Mouse (Mus musculus) forebrain, embryonic 16.5 days (tissue): ENCODE results near the gene Insl3. TPM values are rescaled to one million over a fixed set of nuclear protein-coding genes. Genes with fewer than 3 reads are reported as not detected.
"Not testable (repeated sequence)": the region's sequence is repeated elsewhere in the genome, so short reads cannot be mapped to it uniquely, and the experiment has no call there.

Experiments used
- ATAC-seq: fragments of 200-750 bp; cut with Nextera tagmentation; 2 replicates; pipeline ENCODE4 v1.8.0; 2017; ENCODE audit warnings: mild to moderate bottlenecking, moderate library complexity
- H3K27ac ChIP-seq: fragments of 300-500 bp; sonication (generic); 2 replicates; pipeline ENCODE4 v1.5.1; 2014; ENCODE audit warnings: low read length, control low read depth
- H3K27me3 ChIP-seq: fragments of 300-500 bp; sonication (generic); replicated peaks from 2 replicates; pipeline ENCODE4 v1.6.1; 2014; ENCODE audit warnings: low read length; ENCODE audit not compliant: control insufficient read depth, insufficient read depth
- H3K36me3 ChIP-seq: fragments of 300-500 bp; sonication (generic); 2 replicates; pipeline ENCODE4 v1.6.1; 2014; ENCODE audit not compliant: control insufficient read depth, insufficient read depth
- H3K4me1 ChIP-seq: fragments of 300-500 bp; sonication (generic); replicated peaks from 2 replicates; pipeline ENCODE4 v1.6.1; 2014; ENCODE audit warnings: low read length; ENCODE audit not compliant: control insufficient read depth, insufficient read depth
- H3K4me2 ChIP-seq: fragments of 300-500 bp; sonication (generic); 2 replicates; pipeline ENCODE4 v1.6.1; 2014; ENCODE audit warnings: mild to moderate bottlenecking, low read length, control low read depth
- H3K4me3 ChIP-seq: fragments of 300-500 bp; sonication (generic); replicated peaks from 2 replicates; pipeline ENCODE4 v1.5.1; 2014; ENCODE audit warnings: mild to moderate bottlenecking, low read length, control low read depth
- H3K9ac ChIP-seq: fragments of 300-500 bp; sonication (generic); replicated peaks from 2 replicates; pipeline ENCODE4 v1.6.1; 2014; ENCODE audit warnings: low read depth, low read length, control low read depth
- H3K9me3 ChIP-seq: fragments of 300-500 bp; sonication (generic); 2 replicates; pipeline ENCODE4 v1.6.1; 2016; ENCODE audit warnings: low read length; ENCODE audit not compliant: control insufficient read depth
- WGBS: fragments of 180-500 bp; shearing (Covaris S2); extraction: QIAGEN DNeasy Blood & Tissue Kit; methylation state at CpG from one replicate; pipeline ENCODE4 v1.1.7; 2014; 5-methylcytosine and 5-hydroxymethylcytosine counted together
- polyA plus RNA-seq: library from polyadenylated mRNA; unstranded; fragments of >200 nt; fragmentation: Nextera tagmentation; extraction: Ambion mirVana; gene quantifications from 2 replicates; pipeline ENCODE4 v1.2.1, GENCODE M21; 2015

Insl3 gene
- polyA plus RNA-seq, 1 experiment from 2014 or later, result not detected

GRCm38 (mm10) chr8:71701414-71702086 lies 12.5 kb downstream of the Insl3 start, which contains the start of gene B3gnt3:
B3gnt3 (minus strand) TSS chr8:71701789.
- peaks cover 49% of the 10 kb centered on the region for H3K27me3 ChIP-seq
- WGBS, result 16% methylated on average over 32 of the region's 34 CpGs

GRCm38 (mm10) chr8:71702087-71702432 lies 13.0 kb downstream of the Insl3 start:
- 0 out of 2 replicates have a peak, but pooled peaks cover 2% of the 10 kb centered on the region for H3K4me1 ChIP-seq
- H3K9me3 ChIP-seq, result no peaks in the 10 kb centered on the region
- no peak overlapping the region for H3K9ac ChIP-seq
- no peaks in the 10 kb centered on the region for H3K36me3 ChIP-seq
- H3K27me3 ChIP-seq, result peaks cover 44% of the 10 kb centered on the region
- no peak overlapping the region for H3K4me3 ChIP-seq
- ATAC-seq, result no peak
- WGBS, result 31% methylated on average over 4 of the region's 4 CpGs
- no peak overlapping the region for H3K27ac ChIP-seq
- no peak overlapping the region for H3K4me2 ChIP-seq

More at GRCm38 (mm10) chr8:71701414-71702086, 12.5 kb downstream of the Insl3 start, which contains the start of gene B3gnt3:
- H3K4me1 ChIP-seq, result 0 out of 2 replicates have a peak, but pooled peaks cover 2% of the 10 kb centered on the region
- no peak within 1 kb of the TSS for H3K27ac ChIP-seq
- H3K9me3 ChIP-seq, result no peaks in the 10 kb centered on the region
- ATAC-seq, result no peak
- H3K36me3 ChIP-seq, result no peaks in the 10 kb centered on the region
- H3K9ac ChIP-seq, result no peak within 1 kb of the TSS
- 0 out of 2 replicates have a peak within 1 kb of the TSS, but pooled peaks have one; percentile 0 for H3K4me3 ChIP-seq
- peak within 1 kb of the TSS; percentile 8; the same call in 1 of the 2 replicates for H3K4me2 ChIP-seq

GRCm38 (mm10) chr8:71702923-71703322 lies 13.9 kb downstream of the Insl3 start:
- Histone ChIP-seq H3K36me3 (no peaks in the 10 kb centered on the region), H3K27me3 (peaks cover 43% of the 10 kb centered on the region), H3K4me2 (no peak overlapping the region), H3K4me3 (no peak overlapping the region), H3K9ac (no peak overlapping the region), H3K9me3 (no peaks in the 10 kb centered on the region), H3K27ac (no peak overlapping the region), H3K4me1 (0 out of 2 replicates have a peak, but pooled peaks cover 2% of the 10 kb centered on the region)
- 82% methylated on average over 3 of the region's 3 CpGs for WGBS
- no peak for ATAC-seq

- not testable (repeated sequence) for H3K27ac ChIP-seq, H3K4me1 ChIP-seq, ATAC-seq, H3K9ac ChIP-seq, H3K4me3 ChIP-seq, H3K4me2 ChIP-seq, H3K9me3 ChIP-seq, H3K36me3 ChIP-seq
- H3K27me3 ChIP-seq, result peaks cover 40% of the 10 kb centered on the region
These were observed 14.4 kb downstream of the Insl3 start for GRCm38 (mm10) chr8:71703400-71703799.

- Histone ChIP-seq H3K36me3 (peaks cover 3% of the 10 kb centered on the region; the same call in 1 of the 2 replicates), H3K27ac (no peak overlapping the region), H3K4me3 (no peak overlapping the region), H3K9me3 (no peaks in the 10 kb centered on the region), H3K4me2 (no peak overlapping the region), H3K4me1 (peaks cover 4% of the 10 kb centered on the region; the same call in 1 of the 2 replicates), H3K9ac (no peak overlapping the region), H3K27me3 (peaks cover 8% of the 10 kb centered on the region)
- ATAC-seq, result no peak
- WGBS, result 34% methylated on average over 8 of the region's 8 CpGs
These were observed 18.9 kb downstream of the Insl3 start for GRCm38 (mm10) chr8:71707874-71708273.

GRCm38 (mm10) chr8:71709134-71709799 lies 20.3 kb downstream of the Insl3 start:
- Histone ChIP-seq H3K9me3 (no peaks in the 10 kb centered on the region), H3K4me3 (no peak overlapping the region), H3K4me2 (no peak overlapping the region), H3K9ac (no peak overlapping the region), H3K27me3 (peaks cover 4% of the 10 kb centered on the region; the same call in 1 of the 2 replicates), H3K27ac (no peak overlapping the region), H3K36me3 (peaks cover 7% of the 10 kb centered on the region; the same call in 1 of the 2 replicates), H3K4me1 (peaks cover 4% of the 10 kb centered on the region; the same call in 1 of the 2 replicates)
- WGBS, result 34% methylated on average over 25 of the region's 25 CpGs
- no peak; the same call in 1 of the 2 replicates for ATAC-seq

GRCm38 (mm10) chr8:71709800-71710446 lies 20.9 kb downstream of the Insl3 start:
- Histone ChIP-seq H3K27me3 (peaks cover 4% of the 10 kb centered on the region; the same call in 1 of the 2 replicates), H3K36me3 (peaks cover 10% of the 10 kb centered on the region; the same call in 1 of the 2 replicates), H3K4me3 (0 out of 2 replicates have a peak overlapping the region, but pooled peaks have one; percentile 2), H3K9me3 (no peaks in the 10 kb centered on the region), H3K27ac (no peak overlapping the region), H3K4me2 (peak overlapping the region; percentile 38), H3K9ac (0 out of 2 replicates have a peak overlapping the region, but pooled peaks have one; percentile 18), H3K4me1 (peaks cover 4% of the 10 kb centered on the region; the same call in 1 of the 2 replicates)
- ATAC-seq, result peak; percentile 80
- WGBS, result 21% methylated on average over 25 of the region's 25 CpGs

GRCm38 (mm10) chr8:71711574-71711973 lies 22.6 kb downstream of the Insl3 start:
- Histone ChIP-seq H3K4me1 (peaks cover 4% of the 10 kb centered on the region; the same call in 1 of the 2 replicates), H3K4me3 (no peak overlapping the region), H3K9me3 (no peaks in the 10 kb centered on the region), H3K27ac (no peak overlapping the region), H3K9ac (no peak overlapping the region), H3K36me3 (peaks cover 16% of the 10 kb centered on the region), H3K27me3 (peaks cover 4% of the 10 kb centered on the region; the same call in 1 of the 2 replicates), H3K4me2 (no peak overlapping the region)
- 76% methylated on average over 2 of the region's 2 CpGs for WGBS
- ATAC-seq, result no peak

GRCm38 (mm10) chr8:71715531-71715930 lies 26.5 kb downstream of the Insl3 start:
- Histone ChIP-seq H3K4me3 (no peak overlapping the region), H3K36me3 (peaks cover 27% of the 10 kb centered on the region), H3K4me2 (no peak overlapping the region), H3K4me1 (peaks cover 26% of the 10 kb centered on the region), H3K9me3 (no peaks in the 10 kb centered on the region), H3K9ac (no peak overlapping the region), H3K27ac (no peak overlapping the region), H3K27me3 (no peaks in the 10 kb centered on the region)
- 67% methylated on average over 8 of the region's 8 CpGs for WGBS
- no peak for ATAC-seq
